Mouse (Mus musculus) limb, embryonic 13.5 days (tissue): ENCODE measurements around the gene Tmem109. TPM values are rescaled to one million over a fixed set of nuclear protein-coding genes. Genes with fewer than 3 reads are reported as not detected.

Experiments used
- ATAC-seq: fragments of 200-750 bp; cut with Nextera tagmentation; 2 replicates; pipeline ENCODE4 v1.8.0; 2017; ENCODE audit warnings: low read depth, moderate number of reproducible peaks, moderate TSS enrichment; ENCODE audit not compliant: low FRiP score
- H3K27ac ChIP-seq: fragments of 300-500 bp; sonication (generic); 2 replicates; pipeline ENCODE4 v1.5.1; 2015; ENCODE audit warnings: inconsistent platforms, mild to moderate bottlenecking, moderate library complexity
- H3K27me3 ChIP-seq: fragments of 300-500 bp; sonication (generic); 2 replicates; pipeline ENCODE4 v1.6.1; 2015; ENCODE audit warnings: mild to moderate bottlenecking, inconsistent platforms
- H3K36me3 ChIP-seq: fragments of 300-500 bp; sonication (generic); 2 replicates; pipeline ENCODE4 v1.6.1; 2015; ENCODE audit warnings: inconsistent platforms, mild to moderate bottlenecking, moderate library complexity
- H3K4me1 ChIP-seq: fragments of 300-500 bp; sonication (generic); 2 replicates; pipeline ENCODE4 v1.6.1; 2015; ENCODE audit warnings: inconsistent platforms
- H3K4me2 ChIP-seq: fragments of 300-500 bp; sonication (generic); replicated peaks from 2 replicates; pipeline ENCODE4 v1.6.1; 2015; ENCODE audit warnings: inconsistent platforms, mild to moderate bottlenecking, moderate library complexity
- H3K4me3 ChIP-seq: fragments of 300-500 bp; sonication (generic); 2 replicates; pipeline ENCODE4 v1.5.1; 2015; ENCODE audit warnings: moderate library complexity, mild to moderate bottlenecking, inconsistent platforms
- H3K9ac ChIP-seq: fragments of 300-500 bp; sonication (generic); 2 replicates; pipeline ENCODE4 v1.6.1; 2015; ENCODE audit warnings: mild to moderate bottlenecking, inconsistent platforms
- H3K9me3 ChIP-seq: fragments of 300-500 bp; sonication (generic); 2 replicates; pipeline ENCODE4 v1.6.1; 2016; ENCODE audit warnings: inconsistent platforms
- WGBS: fragments of 180-500 bp; shearing (Covaris S2); methylation state at CpG from one replicate; pipeline ENCODE4 v1.1.7; 2015; 5-methylcytosine and 5-hydroxymethylcytosine counted together
- polyA plus RNA-seq: library from polyadenylated mRNA; unstranded; fragments of >200 nt; fragmentation: Nextera tagmentation; extraction: Ambion mirVana; gene quantifications from 2 replicates; pipeline ENCODE4 v1.2.1, GENCODE M21; 2015

The Tmem109 gene
- polyA plus RNA-seq, 1 experiment from 2014 or later: 100 TPM

DNA sequence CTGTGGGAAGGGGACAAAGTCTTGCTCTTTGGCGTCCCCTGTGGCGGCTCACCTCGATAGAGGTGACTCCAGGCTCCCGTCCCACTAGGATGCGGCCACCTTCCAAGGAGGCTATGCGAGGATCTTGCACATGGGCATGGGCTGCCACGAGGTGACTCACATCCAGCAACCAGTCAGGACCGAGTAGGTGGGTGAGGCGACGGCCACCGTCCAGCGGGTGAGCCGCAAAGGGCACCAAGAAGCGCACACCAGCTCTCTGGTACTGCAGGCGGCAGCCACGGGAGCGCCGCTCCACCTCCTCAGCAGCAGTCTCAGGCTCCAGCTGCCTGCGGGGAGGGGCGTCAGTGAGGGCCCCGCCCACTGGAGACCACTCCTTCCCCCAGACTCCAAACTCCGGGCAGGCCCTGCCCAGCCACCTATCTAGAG is 21.7 kb downstream of the Tmem109 start:
- ATAC-seq: peak; percentile 58
- H3K9ac ChIP-seq: no peak overlapping the region
- no peaks in the 10 kb centered on the region for H3K9me3 ChIP-seq
- H3K36me3 ChIP-seq: peaks cover 92% of the 10 kb centered on the region
- no peak overlapping the region for H3K4me2 ChIP-seq
- WGBS: 43% methylated on average over 22 of the region's 22 CpGs
- no peak overlapping the region for H3K4me3 ChIP-seq
- H3K27me3 ChIP-seq: no peaks in the 10 kb centered on the region
- 0 out of 2 replicates have a peak, but pooled peaks cover 5% of the 10 kb centered on the region for H3K4me1 ChIP-seq
- H3K27ac ChIP-seq: no peak overlapping the region

DNA sequence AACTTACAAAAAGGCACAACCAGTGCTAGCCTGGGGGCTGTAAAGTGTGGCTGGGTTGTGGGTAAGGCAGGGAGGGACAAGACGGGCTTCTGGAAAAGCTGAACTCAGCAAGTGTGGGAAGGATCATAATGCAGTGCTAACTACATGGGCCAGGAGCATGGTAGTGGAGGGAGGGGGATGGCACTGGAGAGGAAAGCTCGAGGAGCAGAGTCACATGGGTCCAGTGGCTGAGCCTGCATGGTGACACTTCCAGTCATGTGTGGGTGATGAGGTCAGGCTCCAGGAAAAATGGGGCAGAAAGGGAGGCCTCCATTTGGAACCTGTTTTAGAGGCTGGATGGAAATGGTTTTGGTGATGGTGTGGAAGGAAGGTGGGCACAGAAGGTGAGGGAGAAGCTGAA is 25.3 kb downstream of the Tmem109 start:
- H3K9me3 ChIP-seq: no peaks in the 10 kb centered on the region
- no peak overlapping the region for H3K4me3 ChIP-seq
- H3K4me1 ChIP-seq: 0 out of 2 replicates have a peak, but pooled peaks cover 5% of the 10 kb centered on the region
- peaks cover 56% of the 10 kb centered on the region for H3K36me3 ChIP-seq
- no peak overlapping the region for H3K27ac ChIP-seq
- ATAC-seq: no peak
- H3K9ac ChIP-seq: no peak overlapping the region
- 34% methylated on average over 2 of the region's 2 CpGs for WGBS
- H3K27me3 ChIP-seq: no peaks in the 10 kb centered on the region
- no peak overlapping the region for H3K4me2 ChIP-seq

DNA sequence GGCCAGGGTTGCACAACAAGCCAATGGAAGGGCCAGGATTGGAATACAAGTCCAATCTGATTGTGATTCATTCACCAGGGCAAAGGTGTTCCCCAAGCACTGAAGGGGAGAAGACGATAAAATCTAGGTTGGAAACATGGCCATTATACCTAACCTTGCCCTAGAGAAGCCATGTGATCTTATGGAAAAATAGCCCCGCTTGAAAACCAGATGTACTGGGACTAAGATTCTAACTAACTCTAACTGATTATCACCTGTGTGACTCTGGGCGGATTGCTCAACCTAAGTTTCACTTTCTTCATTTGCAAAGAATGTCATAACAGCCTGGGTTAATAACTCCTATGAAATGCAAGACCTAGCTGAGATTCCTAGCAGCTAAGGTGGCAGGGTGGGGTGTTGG is 26.4 kb downstream of the Tmem109 start:
- H3K27me3 ChIP-seq: no peaks in the 10 kb centered on the region
- H3K4me2 ChIP-seq: no peak overlapping the region
- no peak overlapping the region for H3K4me3 ChIP-seq
- H3K9ac ChIP-seq: no peak overlapping the region
- H3K27ac ChIP-seq: no peak overlapping the region
- H3K9me3 ChIP-seq: no peaks in the 10 kb centered on the region
- no peak for ATAC-seq
- 0 out of 2 replicates have a peak, but pooled peaks cover 3% of the 10 kb centered on the region for H3K4me1 ChIP-seq
- peaks cover 45% of the 10 kb centered on the region for H3K36me3 ChIP-seq
- 77% methylated on average over 3 of the region's 3 CpGs for WGBS

DNA sequence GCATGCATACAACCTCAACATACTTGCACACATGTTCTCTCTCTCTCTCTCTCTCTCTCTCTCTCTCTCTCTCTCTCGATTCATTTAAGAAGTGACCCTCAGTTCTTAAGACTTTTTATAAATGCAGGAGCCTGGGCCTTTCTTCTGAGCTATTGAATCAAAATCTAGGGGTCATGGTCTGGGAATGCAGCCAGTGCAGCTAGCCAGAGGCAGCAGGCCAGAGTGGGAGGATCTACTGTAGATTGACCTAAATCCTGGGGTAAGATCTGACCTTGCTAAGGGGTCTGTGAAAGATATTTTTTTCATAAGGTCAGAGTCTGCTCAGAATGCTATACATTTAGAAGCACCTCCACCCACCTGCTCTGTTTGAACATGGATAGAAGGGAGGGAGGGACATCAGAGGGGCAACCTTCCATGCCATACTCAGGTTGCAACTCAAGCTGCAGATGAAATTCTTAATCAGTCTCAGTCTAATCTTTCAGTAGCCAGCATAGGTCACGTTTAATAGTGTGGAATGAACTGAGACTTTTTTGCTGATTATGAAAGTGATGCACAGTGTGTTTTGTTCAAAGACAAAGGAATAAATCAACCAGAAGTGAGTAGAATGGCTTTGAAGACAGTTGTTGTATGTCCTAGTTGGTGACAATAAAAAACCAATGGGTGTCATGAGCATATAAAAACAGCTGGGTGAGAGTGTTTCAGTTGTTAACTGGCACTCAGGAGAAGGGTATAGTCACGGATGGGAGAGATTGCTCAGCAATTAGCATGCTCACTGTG is 34.3 kb downstream of the Tmem109 start:
- no peak overlapping the region for H3K27ac ChIP-seq
- no peak for ATAC-seq
- no peaks in the 10 kb centered on the region for H3K36me3 ChIP-seq
- no peaks in the 10 kb centered on the region for H3K27me3 ChIP-seq
- no peak overlapping the region for H3K4me2 ChIP-seq
- no peak overlapping the region for H3K9ac ChIP-seq
- WGBS: 61% methylated on average over 3 of the region's 3 CpGs
- H3K4me1 ChIP-seq: no peaks in the 10 kb centered on the region
- H3K9me3 ChIP-seq: no peaks in the 10 kb centered on the region
- H3K4me3 ChIP-seq: no peak overlapping the region

DNA sequence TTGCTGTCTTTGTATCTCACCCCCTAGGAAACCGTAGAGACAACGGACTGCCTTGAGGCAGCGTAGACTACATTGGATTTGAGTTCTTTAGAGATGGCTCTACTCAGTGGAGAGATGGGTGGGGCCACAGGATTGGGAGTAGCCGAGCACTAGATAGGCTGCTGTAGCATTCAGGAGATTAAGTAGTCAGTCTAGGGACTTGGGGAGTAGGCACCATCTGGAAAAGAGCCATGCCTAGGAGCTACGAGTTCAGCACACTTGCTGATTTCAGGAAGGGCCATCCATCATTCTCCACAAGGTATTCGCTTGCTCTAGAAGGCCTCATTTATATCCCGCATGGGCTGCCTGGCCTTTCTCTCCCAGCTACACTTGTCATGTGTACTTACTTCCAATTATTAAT is 35.7 kb downstream of the Tmem109 start:
- Histone ChIP-seq H3K4me3 (no peak overlapping the region), H3K4me2 (no peak overlapping the region), H3K9ac (no peak overlapping the region), H3K27me3 (no peaks in the 10 kb centered on the region), H3K27ac (no peak overlapping the region), H3K4me1 (no peaks in the 10 kb centered on the region), H3K36me3 (no peaks in the 10 kb centered on the region), H3K9me3 (no peaks in the 10 kb centered on the region)
- ATAC-seq: no peak
- 74% methylated on average over 7 of the region's 7 CpGs for WGBS

DNA sequence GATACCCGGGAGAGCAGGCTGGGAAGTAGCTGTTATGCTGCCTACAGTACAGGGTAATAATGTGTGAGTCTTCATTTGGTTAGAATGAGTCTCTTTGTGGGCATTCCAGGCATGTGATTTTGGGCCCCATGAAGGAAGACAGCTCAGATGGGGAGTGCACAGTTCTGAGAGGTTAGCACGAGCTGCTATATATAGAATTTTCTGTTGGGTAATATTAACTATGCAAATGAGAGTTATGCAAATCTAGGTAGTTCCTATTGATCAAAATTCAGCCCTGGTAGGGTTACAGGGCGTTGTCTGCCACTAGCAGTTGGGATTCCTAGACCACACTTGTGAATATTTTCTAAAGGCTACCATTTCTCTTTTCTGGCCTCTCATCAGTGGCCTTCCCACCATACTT is 36.3 kb downstream of the Tmem109 start:
- H3K4me3 ChIP-seq: no peak overlapping the region
- H3K9me3 ChIP-seq: no peaks in the 10 kb centered on the region
- no peak overlapping the region for H3K27ac ChIP-seq
- no peaks in the 10 kb centered on the region for H3K27me3 ChIP-seq
- no peaks in the 10 kb centered on the region for H3K36me3 ChIP-seq
- 80% methylated on average over 3 of the region's 3 CpGs for WGBS
- H3K9ac ChIP-seq: no peak overlapping the region
- no peaks in the 10 kb centered on the region for H3K4me1 ChIP-seq
- H3K4me2 ChIP-seq: no peak overlapping the region
- ATAC-seq: no peak

DNA sequence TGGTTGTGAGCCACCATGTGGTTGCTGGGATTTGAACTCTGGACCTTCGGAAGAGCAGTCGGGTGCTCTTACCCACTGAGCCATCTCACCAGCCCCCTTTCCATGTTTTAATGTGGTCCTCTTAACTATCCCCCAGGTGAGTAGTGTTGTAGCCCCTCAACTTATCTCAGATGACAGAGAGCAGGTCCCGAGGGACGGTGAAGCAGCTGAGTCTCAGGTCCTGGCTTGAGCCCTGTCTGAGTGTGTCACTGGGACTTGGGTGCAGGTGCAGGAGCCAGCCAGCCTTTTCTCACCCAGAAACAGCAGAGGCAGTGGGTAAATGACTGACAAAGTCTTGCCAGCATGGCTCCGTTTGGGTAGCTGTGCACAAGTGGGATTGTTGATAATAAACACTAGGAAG is 37.6 kb downstream of the Tmem109 start:
- no peaks in the 10 kb centered on the region for H3K36me3 ChIP-seq
- 85% methylated on average over 5 of the region's 5 CpGs for WGBS
- no peak overlapping the region for H3K4me3 ChIP-seq
- no peak overlapping the region for H3K4me2 ChIP-seq
- no peaks in the 10 kb centered on the region for H3K27me3 ChIP-seq
- H3K27ac ChIP-seq: no peak overlapping the region
- ATAC-seq: no peak
- no peaks in the 10 kb centered on the region for H3K9me3 ChIP-seq
- no peak overlapping the region for H3K9ac ChIP-seq
- no peaks in the 10 kb centered on the region for H3K4me1 ChIP-seq

DNA sequence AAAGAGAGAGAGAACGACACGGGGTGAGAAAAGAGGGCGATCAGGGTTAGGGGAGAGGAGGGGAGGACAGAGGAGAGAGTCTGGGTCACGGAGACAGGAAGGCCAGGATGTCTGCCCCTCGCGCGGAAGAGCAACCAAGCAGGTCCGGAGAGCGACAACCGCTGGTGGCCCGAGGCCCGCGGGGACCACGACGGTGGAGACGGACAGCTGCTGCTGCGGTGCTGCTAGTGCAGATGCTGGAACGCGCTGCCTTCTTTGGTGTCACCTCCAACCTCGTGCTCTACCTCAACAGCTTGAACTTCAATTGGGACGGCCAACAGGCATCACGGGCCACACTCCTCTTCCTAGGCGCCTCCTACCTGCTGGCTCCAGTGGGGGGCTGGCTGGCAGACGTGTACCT is 38.9 kb downstream of the Tmem109 start:
- Histone ChIP-seq H3K4me2 (no peak overlapping the region), H3K4me1 (no peaks in the 10 kb centered on the region), H3K27ac (no peak overlapping the region), H3K4me3 (no peak overlapping the region), H3K9ac (no peak overlapping the region), H3K9me3 (no peaks in the 10 kb centered on the region), H3K27me3 (no peaks in the 10 kb centered on the region), H3K36me3 (no peaks in the 10 kb centered on the region)
- no peak for ATAC-seq
- WGBS: 56% methylated on average over 24 of the region's 24 CpGs

DNA sequence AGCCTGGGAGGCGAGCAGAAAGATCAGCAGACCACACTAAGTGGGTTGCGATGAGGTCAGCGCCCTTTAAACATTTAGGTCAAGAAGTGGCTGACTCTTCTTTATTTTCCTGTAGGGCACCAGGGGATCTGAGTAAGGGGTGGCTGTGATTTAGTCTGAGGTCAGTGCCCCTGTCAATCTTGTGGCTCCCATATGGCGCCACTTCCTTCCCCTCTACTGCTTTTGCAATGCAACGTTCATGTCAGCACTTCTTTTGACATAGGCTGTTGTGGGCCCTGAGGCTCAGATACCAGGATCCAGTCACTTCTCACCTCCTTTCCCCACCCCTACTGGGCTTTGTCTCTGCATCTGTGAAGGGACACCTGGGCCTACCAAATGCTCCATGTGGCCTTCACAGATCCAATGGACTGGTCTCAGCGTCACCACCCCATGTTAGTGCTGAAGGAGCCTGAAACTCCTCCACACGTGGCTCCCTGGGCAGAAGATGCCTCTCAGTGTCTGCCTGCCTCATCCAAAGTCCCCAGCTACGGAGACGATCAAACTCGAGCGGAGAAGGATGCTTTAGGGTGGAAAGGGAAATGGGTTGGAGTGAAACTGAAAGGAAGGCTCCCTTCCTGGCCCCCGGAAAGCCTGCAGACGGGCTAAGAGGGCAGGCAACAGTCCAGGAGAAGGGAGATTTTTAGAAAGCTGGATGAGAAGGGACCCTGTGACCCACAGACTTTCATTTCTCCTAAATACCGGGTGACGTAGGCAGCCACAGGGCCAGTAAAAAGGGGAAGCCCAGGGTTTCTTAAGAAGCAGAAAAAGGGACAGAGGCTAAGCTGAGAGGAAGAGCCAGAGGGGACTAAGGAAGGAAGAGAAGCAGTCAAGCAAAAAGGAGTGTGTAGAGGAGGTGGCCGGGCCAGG is 39.8 kb downstream of the Tmem109 start:
- no peaks in the 10 kb centered on the region for H3K9me3 ChIP-seq
- no peak overlapping the region for H3K4me2 ChIP-seq
- no peak overlapping the region for H3K4me3 ChIP-seq
- ATAC-seq: no peak
- no peak overlapping the region for H3K27ac ChIP-seq
- no peaks in the 10 kb centered on the region for H3K27me3 ChIP-seq
- no peaks in the 10 kb centered on the region for H3K36me3 ChIP-seq
- no peaks in the 10 kb centered on the region for H3K4me1 ChIP-seq
- no peak overlapping the region for H3K9ac ChIP-seq
- 58% methylated on average over 16 of the region's 16 CpGs for WGBS

DNA sequence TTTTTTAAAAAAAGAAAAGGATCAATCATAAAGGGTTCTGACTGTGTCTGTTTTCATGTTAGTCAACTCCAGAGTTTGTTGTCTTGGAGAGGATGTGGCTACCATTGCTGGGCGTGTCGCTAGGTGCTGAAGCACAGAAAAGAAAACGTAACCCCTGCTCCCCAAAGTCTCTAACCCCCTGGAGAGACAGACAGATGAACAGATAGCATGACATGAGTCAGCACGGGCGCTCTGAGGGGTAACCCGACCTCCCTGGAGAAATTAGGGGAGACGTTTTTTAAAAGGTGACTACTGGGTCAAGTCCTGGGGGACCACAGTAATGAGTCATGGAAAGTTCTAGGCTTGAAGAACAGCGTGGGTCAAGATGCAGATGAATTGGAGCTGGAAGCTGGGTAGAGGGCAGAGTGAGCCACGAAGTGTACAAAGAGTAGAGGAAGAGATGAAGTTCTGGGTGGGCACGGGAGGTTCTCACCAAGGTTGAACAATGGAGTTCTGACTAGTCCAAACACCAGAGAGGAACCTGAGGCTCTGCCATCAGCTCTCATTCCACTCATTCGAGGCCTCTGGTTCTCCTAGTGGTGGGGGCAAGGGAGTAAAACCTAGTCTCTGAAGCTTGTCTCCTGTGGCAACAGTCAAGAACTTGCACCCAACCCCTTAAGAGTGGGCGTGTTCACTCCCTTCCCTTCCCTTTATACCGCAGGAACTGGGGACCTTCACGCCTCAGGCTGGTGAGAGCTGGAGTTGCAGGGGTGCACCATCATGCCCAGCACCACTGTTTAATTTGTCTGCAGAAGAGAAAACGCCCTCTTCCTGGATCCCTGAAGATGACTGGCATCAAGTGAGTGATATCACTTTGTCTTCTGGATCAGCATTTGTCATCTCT is 42.5 kb downstream of the Tmem109 start, which contains the start of gene Slc15a3:
Gene Slc15a3, plus strand, starts transcription at position 718 of the 883 bp plus-strand sequence.
- 76% methylated on average over 15 of the region's 15 CpGs for WGBS
- H3K36me3 ChIP-seq: no peaks in the 10 kb centered on the region
- ATAC-seq: no peak
- no peak within 1 kb of the TSS for H3K4me2 ChIP-seq
- no peak within 1 kb of the TSS for H3K27ac ChIP-seq
- H3K9me3 ChIP-seq: no peaks in the 10 kb centered on the region
- H3K27me3 ChIP-seq: no peaks in the 10 kb centered on the region
- no peak within 1 kb of the TSS for H3K9ac ChIP-seq
- no peaks in the 10 kb centered on the region for H3K4me1 ChIP-seq
- H3K4me3 ChIP-seq: no peak within 1 kb of the TSS

DNA sequence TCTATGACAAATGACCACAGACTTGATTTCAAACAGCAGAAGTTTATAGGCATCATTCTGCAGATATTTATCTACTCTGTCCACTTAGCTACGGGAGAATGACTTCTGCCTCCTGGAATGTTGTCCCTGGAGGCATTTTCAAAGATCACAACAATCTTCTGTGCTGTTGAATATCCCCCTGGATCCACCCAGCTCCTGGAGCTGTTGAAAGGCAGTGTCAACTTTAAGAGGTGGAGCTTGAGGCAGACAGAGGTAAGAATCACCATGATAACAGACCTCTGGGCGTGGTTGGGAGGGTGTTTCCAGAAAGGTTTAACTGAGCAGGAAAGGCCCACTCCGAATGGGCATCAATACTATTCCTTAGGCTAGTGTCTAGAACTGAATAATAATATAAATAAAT is 46.1 kb downstream of the Tmem109 start:
- Histone ChIP-seq H3K9ac (no peak overlapping the region), H3K36me3 (no peaks in the 10 kb centered on the region), H3K27ac (no peak overlapping the region), H3K4me1 (no peaks in the 10 kb centered on the region), H3K9me3 (no peaks in the 10 kb centered on the region), H3K27me3 (no peaks in the 10 kb centered on the region), H3K4me2 (no peak overlapping the region), H3K4me3 (no peak overlapping the region)
- WGBS: 61% methylated on average over 3 of the region's 3 CpGs
- ATAC-seq: no peak
